Mouse (Mus musculus) intestine, embryonic 16.5 days (tissue): ENCODE data around the gene Bri3. TPM values are rescaled to one million over a fixed set of nuclear protein-coding genes. Genes with fewer than 3 reads are reported as not detected.

Source experiments
- ATAC-seq: fragments of 200-750 bp; cut with Nextera tagmentation; 2 replicates; pipeline ENCODE4 v1.8.0; 2017; ENCODE audit warnings: moderate TSS enrichment, moderate library complexity
- H3K27ac ChIP-seq: fragments of 300-500 bp; sonication (generic); 2 replicates; pipeline ENCODE4 v1.5.1; 2014; ENCODE audit warnings: mild to moderate bottlenecking, low read length
- H3K27me3 ChIP-seq: fragments of 300-500 bp; sonication (generic); replicated peaks from 2 replicates; pipeline ENCODE4 v1.6.1; 2014; ENCODE audit warnings: low read length, control low read depth, mixed read lengths; ENCODE audit not compliant: control insufficient read depth, insufficient read depth
- H3K36me3 ChIP-seq: fragments of 300-500 bp; sonication (generic); 2 replicates; pipeline ENCODE4 v1.6.1; 2014; ENCODE audit warnings: low read length, control low read depth; ENCODE audit not compliant: control insufficient read depth, insufficient read depth
- H3K4me1 ChIP-seq: fragments of 300-500 bp; sonication (generic); 2 replicates; pipeline ENCODE4 v1.6.1; 2014; ENCODE audit warnings: low read length, control low read depth, mixed read lengths; ENCODE audit not compliant: control insufficient read depth, insufficient read depth
- H3K4me2 ChIP-seq: fragments of 300-500 bp; sonication (generic); 2 replicates; pipeline ENCODE4 v1.6.1; 2014; ENCODE audit warnings: low read depth, low read length, control low read depth
- H3K4me3 ChIP-seq: fragments of 300-500 bp; sonication (generic); 2 replicates; pipeline ENCODE4 v1.5.1; 2014; ENCODE audit warnings: mild to moderate bottlenecking, low read length
- H3K9ac ChIP-seq: fragments of 300-500 bp; sonication (generic); 2 replicates; pipeline ENCODE4 v1.6.1; 2014; ENCODE audit warnings: low read depth, low read length
- H3K9me3 ChIP-seq: fragments of 300-500 bp; sonication (generic); 2 replicates; pipeline ENCODE4 v1.6.1; 2016; ENCODE audit warnings: low read length, control low read depth; ENCODE audit not compliant: control insufficient read depth
- WGBS: fragments of 180-500 bp; shearing (Covaris S2); extraction: QIAGEN DNeasy Blood & Tissue Kit; methylation state at CpG from one replicate; pipeline ENCODE4 v1.1.7; 2014; 5-methylcytosine and 5-hydroxymethylcytosine counted together
- polyA plus RNA-seq: library from polyadenylated mRNA; unstranded; fragments of >200 nt; fragmentation: Nextera tagmentation; extraction: Ambion mirVana; gene quantifications from 2 replicates; pipeline ENCODE4 v1.2.1, GENCODE M21; 2015

The Bri3 gene
- polyA plus RNA-seq, result 111 and 142 TPM in 2 replicates

DNA sequence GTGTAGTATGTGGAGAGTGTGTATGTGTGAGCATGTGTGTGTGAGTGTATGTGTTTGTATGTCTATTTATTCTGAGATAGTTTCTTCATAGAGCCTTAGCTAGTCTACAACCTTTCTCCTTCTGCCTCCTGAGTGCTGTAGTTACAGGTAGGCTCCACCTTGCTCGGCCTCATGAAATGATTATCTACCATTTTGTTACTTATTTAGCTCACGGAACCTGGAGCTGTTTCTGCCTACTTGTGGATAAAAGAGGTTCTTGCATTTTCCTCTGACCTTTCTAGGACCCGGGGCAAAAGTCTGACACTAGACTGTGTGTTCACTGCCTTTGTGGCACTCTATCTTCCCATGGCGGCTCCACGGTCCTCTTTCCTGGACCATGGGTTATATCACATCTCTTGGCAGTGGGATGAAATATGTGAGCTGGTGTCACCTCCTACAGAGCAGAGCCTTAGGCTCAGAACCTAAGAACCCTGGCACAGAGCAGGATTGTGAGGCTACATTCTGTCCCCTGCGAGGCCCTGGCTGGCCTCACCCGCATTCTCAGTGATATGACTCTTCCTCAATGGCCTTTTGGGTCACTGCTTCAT, at the start of gene Bri3:
TSS of gene Bri3 (plus strand) at position 537 of the 587 bp plus-strand sequence.
- Histone ChIP-seq H3K36me3 (no peaks in the 10 kb centered on the region), H3K27ac (no peak within 1 kb of the TSS), H3K9ac (no peak within 1 kb of the TSS), H3K4me3 (no peak within 1 kb of the TSS), H3K27me3 (no peaks in the 10 kb centered on the region), H3K4me1 (peaks cover 6% of the 10 kb centered on the region; the same call in 1 of the 2 replicates), H3K9me3 (no peaks in the 10 kb centered on the region), H3K4me2 (no peak within 1 kb of the TSS)
- 90% methylated on average over 7 of the region's 7 CpGs for WGBS
- ATAC-seq, result no peak

DNA sequence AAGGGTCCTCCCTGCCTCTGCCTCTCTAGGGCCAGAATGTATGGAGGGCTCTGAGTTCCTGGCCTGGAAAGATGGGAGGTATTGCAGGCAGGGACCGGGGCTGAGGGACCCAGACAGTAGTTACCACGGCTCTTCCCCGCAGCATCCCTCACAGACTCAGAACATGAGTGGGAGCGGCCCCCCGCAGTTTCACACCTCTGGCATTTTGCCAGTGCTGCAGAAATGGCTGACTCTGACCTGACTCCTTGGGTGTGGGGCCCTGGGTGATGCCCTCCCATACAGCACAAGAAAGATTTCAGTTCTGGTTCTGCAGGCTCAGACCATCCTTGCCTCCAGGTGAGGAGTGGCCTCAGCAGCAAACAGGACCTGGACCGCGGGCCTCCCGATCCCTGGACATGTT, 48.7 kb upstream of the Bri3 start:
- 81% methylated on average over 8 of the region's 8 CpGs for WGBS
- H3K4me1 ChIP-seq, result no peaks in the 10 kb centered on the region
- H3K4me3 ChIP-seq, result no peak overlapping the region
- ATAC-seq, result no peak
- no peak overlapping the region for H3K4me2 ChIP-seq
- H3K9ac ChIP-seq, result no peak overlapping the region
- no peaks in the 10 kb centered on the region for H3K27me3 ChIP-seq
- no peaks in the 10 kb centered on the region; the same call in 1 of the 2 replicates for H3K36me3 ChIP-seq
- no peaks in the 10 kb centered on the region for H3K9me3 ChIP-seq
- H3K27ac ChIP-seq, result no peak overlapping the region

DNA sequence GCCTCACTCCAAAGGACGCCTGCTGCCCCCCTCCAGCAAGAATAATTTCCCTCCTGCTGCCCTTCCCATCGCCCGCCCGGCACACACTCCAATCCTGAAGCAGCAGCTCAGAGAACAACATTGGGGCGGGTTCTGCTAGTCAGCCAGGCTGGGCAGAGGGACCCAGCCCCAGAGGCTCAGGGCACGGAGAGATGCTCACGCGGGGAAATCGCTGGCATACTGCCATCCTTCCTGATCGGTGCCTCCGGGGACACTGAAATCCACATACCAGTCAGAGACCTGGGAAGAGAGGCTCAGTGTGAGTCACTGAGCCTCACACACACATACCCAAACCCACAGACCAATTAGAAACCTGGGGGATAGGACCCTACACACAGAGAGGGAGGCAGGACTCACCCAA, 43.6 kb upstream of the Bri3 start:
- H3K4me3 ChIP-seq, result no peak overlapping the region
- H3K27ac ChIP-seq, result no peak overlapping the region
- ATAC-seq, result no peak
- H3K4me1 ChIP-seq, result no peaks in the 10 kb centered on the region
- no peaks in the 10 kb centered on the region for H3K27me3 ChIP-seq
- H3K36me3 ChIP-seq, result peaks cover 12% of the 10 kb centered on the region
- 75% methylated on average over 11 of the region's 11 CpGs for WGBS
- H3K9ac ChIP-seq, result no peak overlapping the region
- 0 out of 2 replicates have a peak, but pooled peaks cover 5% of the 10 kb centered on the region for H3K9me3 ChIP-seq
- no peak overlapping the region for H3K4me2 ChIP-seq

DNA sequence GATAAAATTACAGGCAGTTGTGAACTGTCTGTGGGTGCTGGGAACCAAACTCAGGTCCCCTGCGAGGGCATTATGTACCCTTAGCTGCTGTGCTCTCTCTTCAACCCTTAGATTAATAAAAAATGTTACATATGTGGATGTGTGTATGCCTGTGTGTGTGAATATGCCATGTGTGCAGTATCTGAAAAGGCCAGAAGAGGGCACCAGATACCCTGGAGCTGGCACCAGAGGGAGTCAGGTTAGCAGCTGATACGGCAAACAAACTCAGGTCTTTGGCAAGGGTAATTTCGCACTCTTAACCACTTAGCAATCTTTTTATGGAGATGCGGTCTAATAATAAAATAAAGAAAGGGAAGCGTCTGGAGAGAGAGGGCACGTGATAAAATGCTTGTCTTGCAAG, 41.8 kb upstream of the Bri3 start:
- ATAC-seq, result no peak
- no peak overlapping the region for H3K4me3 ChIP-seq
- no peak overlapping the region for H3K9ac ChIP-seq
- peaks cover 18% of the 10 kb centered on the region for H3K36me3 ChIP-seq
- 0 out of 2 replicates have a peak, but pooled peaks cover 5% of the 10 kb centered on the region for H3K9me3 ChIP-seq
- no peak overlapping the region for H3K27ac ChIP-seq
- WGBS, result 97% methylated on average over 6 of the region's 6 CpGs
- H3K4me1 ChIP-seq, result no peaks in the 10 kb centered on the region
- H3K4me2 ChIP-seq, result no peak overlapping the region
- H3K27me3 ChIP-seq, result no peaks in the 10 kb centered on the region

DNA sequence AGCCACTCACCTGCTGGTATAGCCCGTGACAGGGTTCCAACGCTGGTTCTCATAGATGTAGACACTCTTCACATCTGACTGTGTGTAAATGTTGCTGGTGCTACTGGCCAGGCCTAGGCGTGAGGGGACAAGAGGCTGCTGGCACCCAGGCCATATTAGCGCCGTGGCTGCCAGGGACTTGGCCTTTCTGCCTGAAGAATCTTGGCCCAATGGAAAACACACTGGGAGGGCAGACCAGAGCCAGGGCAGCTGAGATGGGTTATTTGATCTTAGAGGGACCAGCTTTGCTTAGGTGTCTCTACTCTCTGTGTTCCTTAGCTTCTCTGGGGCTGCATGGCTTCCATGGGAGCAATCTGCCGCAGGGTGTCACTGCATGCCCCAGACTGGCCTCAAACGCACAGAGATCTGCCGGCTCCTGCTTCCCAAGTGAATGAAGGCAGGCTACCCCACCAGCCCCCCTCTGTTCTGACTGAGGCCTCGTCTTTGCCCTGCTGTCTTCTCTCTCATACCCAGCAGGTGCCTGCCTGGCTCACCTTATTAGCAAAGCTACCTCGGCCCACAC, 40.8 kb upstream of the Bri3 start:
- Histone ChIP-seq H3K9ac (no peak overlapping the region), H3K36me3 (peaks cover 18% of the 10 kb centered on the region), H3K27me3 (no peaks in the 10 kb centered on the region), H3K27ac (no peak overlapping the region), H3K4me2 (no peak overlapping the region), H3K4me1 (no peaks in the 10 kb centered on the region), H3K4me3 (no peak overlapping the region), H3K9me3 (0 out of 2 replicates have a peak, but pooled peaks cover 5% of the 10 kb centered on the region)
- no peak for ATAC-seq
- 92% methylated on average over 10 of the region's 10 CpGs for WGBS

DNA sequence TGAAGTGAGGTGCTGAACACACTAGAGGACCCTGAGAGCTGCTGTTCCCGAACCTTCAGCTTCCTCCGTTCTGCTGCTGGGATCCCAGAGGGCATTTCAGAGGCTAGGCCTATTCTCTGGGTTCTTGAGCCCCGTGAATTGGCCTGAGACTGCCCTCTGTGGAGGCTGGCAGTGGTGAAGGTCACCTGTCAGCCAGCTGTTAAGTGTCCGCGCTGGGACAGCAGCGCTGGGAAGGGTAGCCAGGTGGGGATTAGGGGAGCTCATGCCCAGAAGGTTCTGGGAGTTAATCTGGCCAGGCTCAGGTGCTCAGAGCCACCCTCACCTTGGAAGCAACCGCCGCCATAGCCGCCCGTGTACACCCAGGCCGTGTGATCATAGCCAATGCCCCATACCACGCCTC, 39.9 kb upstream of the Bri3 start:
- H3K4me1 ChIP-seq, result no peaks in the 10 kb centered on the region
- H3K4me2 ChIP-seq, result no peak overlapping the region
- H3K4me3 ChIP-seq, result no peak overlapping the region
- no peak for ATAC-seq
- peaks cover 18% of the 10 kb centered on the region for H3K36me3 ChIP-seq
- H3K27ac ChIP-seq, result no peak overlapping the region
- no peak overlapping the region for H3K9ac ChIP-seq
- H3K9me3 ChIP-seq, result 0 out of 2 replicates have a peak, but pooled peaks cover 5% of the 10 kb centered on the region
- WGBS, result 92% methylated on average over 12 of the region's 12 CpGs
- no peaks in the 10 kb centered on the region for H3K27me3 ChIP-seq

DNA sequence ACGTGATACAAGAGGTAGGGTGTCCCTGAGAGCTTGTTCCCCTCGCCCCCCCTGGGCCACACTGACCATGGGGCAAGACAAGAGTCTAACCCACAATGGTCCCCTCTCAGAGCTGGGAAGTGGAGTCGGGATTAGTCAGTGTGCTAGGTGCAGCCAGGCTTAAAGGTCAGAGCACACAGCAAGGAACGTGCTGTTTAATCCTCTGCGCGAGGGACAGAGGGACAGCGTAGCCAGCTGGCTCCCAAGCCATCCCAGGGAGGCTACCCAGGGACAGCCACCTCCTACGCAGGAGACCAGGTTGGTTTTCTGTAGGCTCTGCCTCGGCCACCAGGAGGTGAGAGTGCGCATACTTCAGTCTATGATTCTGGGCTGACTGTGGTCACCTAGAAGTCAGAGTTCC, 39.3 kb upstream of the Bri3 start:
- H3K36me3 ChIP-seq, result peaks cover 18% of the 10 kb centered on the region
- 86% methylated on average over 10 of the region's 10 CpGs for WGBS

DNA sequence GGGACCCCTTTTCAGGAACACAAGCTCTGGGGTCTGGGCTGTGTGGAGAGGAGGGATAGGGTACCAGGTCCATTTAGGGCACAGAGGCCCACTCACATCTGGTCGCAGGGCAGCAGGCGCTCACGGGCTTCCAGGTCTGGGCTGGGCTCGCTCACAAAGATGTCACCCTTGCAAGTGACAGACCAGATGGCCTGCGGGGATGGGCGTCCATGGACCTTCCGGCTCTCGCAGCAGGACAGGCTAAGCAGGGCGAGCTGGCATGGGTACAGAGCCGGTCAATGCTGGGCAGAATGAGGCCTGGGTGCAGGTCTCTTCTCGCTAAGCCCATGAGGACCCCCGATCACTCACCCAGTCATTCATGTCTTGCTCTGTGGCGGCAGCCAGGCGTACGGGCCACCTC, 38.2 kb upstream of the Bri3 start:
- Histone ChIP-seq H3K4me1 (no peaks in the 10 kb centered on the region), H3K27me3 (no peaks in the 10 kb centered on the region), H3K36me3 (peaks cover 18% of the 10 kb centered on the region), H3K4me2 (no peak overlapping the region), H3K4me3 (no peak overlapping the region), H3K9me3 (0 out of 2 replicates have a peak, but pooled peaks cover 5% of the 10 kb centered on the region), H3K9ac (no peak overlapping the region), H3K27ac (no peak overlapping the region)
- no peak for ATAC-seq
- WGBS, result 95% methylated on average over 15 of the region's 15 CpGs

More for the DNA sequence above, 39.3 kb upstream of the Bri3 start:
- no peaks in the 10 kb centered on the region for H3K4me1 ChIP-seq
- 0 out of 2 replicates have a peak, but pooled peaks cover 5% of the 10 kb centered on the region for H3K9me3 ChIP-seq
- H3K4me2 ChIP-seq, result no peak overlapping the region
- no peak overlapping the region for H3K4me3 ChIP-seq
- no peak overlapping the region for H3K27ac ChIP-seq
- no peak for ATAC-seq
- no peak overlapping the region for H3K9ac ChIP-seq
- H3K27me3 ChIP-seq, result no peaks in the 10 kb centered on the region

DNA sequence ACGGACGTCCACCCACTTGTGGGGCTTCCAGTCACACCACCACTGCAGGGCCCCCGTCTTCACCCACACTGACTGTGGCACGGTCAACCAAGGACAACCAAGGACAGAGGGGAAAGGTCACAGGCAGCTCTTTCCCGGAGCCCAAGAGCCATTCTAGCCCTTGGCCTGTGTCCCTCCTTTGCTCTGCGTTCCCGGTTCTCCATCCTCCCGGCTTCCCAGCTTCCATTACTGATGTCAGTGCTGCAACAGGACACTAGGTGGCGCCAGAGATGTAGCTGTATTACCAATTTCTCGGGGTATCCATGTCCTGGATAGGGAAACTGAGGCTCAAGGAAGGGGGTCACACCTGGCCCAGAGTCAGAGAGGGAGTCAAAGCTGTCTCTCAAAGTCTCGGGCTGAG, 36.8 kb upstream of the Bri3 start:
- 0 out of 2 replicates have a peak, but pooled peaks cover 2% of the 10 kb centered on the region for H3K9me3 ChIP-seq
- WGBS, result 51% methylated on average over 11 of the region's 11 CpGs
- H3K4me1 ChIP-seq, result no peaks in the 10 kb centered on the region
- H3K9ac ChIP-seq, result no peak overlapping the region
- no peak overlapping the region for H3K27ac ChIP-seq
- ATAC-seq, result no peak
- no peaks in the 10 kb centered on the region for H3K27me3 ChIP-seq
- peaks cover 17% of the 10 kb centered on the region for H3K36me3 ChIP-seq
- H3K4me2 ChIP-seq, result no peak overlapping the region
- H3K4me3 ChIP-seq, result no peak overlapping the region
